Mouse (Mus musculus): Measurements from ENCODE around the gene Bpifb9a.
"Not testable (repeated sequence)": the region's sequence is repeated elsewhere in the genome, so short reads cannot be mapped to it uniquely, and the experiment has no call there.

The Bpifb9a gene

GRCm38 (mm10) chr2:154257554-154257953, at the start of gene Bpifb9a:
Gene Bpifb9a (plus strand): TSS chr2:154257854.
- not testable (repeated sequence) for DNase-seq (ENCODE audit: low spot score)

GRCm38 (mm10) chr2:154209112-154209511, 48.5 kb upstream of the Bpifb9a start:
- no peak for DNase-seq (ENCODE audit: low spot score)

GRCm38 (mm10) chr2:154211121-154211520, 46.5 kb upstream of the Bpifb9a start:
- no peak for DNase-seq (ENCODE audit: low spot score)

- DNase-seq (ENCODE audit: low spot score): no peak
Measured at GRCm38 (mm10) chr2:154211881-154212280, 45.8 kb upstream of the Bpifb9a start.

- DNase-seq (ENCODE audit: low spot score): peak; percentile 71
Measured at GRCm38 (mm10) chr2:154215191-154215590, 42.5 kb upstream of the Bpifb9a start.

- DNase-seq (ENCODE audit: low spot score): no peak
Measured at GRCm38 (mm10) chr2:154219950-154220349, 37.7 kb upstream of the Bpifb9a start.

GRCm38 (mm10) chr2:154223265-154223916, 34.3 kb upstream of the Bpifb9a start, which contains the start of gene Bpifb5:
Gene Bpifb5 (plus strand): TSS chr2:154223742.
- no peak for DNase-seq (ENCODE audit: low spot score)

- no peak for DNase-seq (ENCODE audit: low spot score)
Measured at GRCm38 (mm10) chr2:154223917-154224273, 33.8 kb upstream of the Bpifb9a start.

- DNase-seq (ENCODE audit: low spot score): no peak
Measured at GRCm38 (mm10) chr2:154226991-154227390, 30.7 kb upstream of the Bpifb9a start.

- DNase-seq (ENCODE audit: low spot score): no peak
Measured at GRCm38 (mm10) chr2:154227830-154228229, 29.8 kb upstream of the Bpifb9a start.

- no peak for DNase-seq (ENCODE audit: low spot score)
Measured at GRCm38 (mm10) chr2:154233426-154233825, 24.2 kb upstream of the Bpifb9a start.

- DNase-seq (ENCODE audit: low spot score): no peak
Measured at GRCm38 (mm10) chr2:154240771-154241170, 16.9 kb upstream of the Bpifb9a start.

GRCm38 (mm10) chr2:154242726-154243125, 14.9 kb upstream of the Bpifb9a start:
- DNase-seq (ENCODE audit: low spot score): not testable (repeated sequence)

- no peak for DNase-seq (ENCODE audit: low spot score)
Measured at GRCm38 (mm10) chr2:154243356-154244036, 14.2 kb upstream of the Bpifb9a start.

- no peak for DNase-seq (ENCODE audit: low spot score)
Measured at GRCm38 (mm10) chr2:154245322-154245721, 12.3 kb upstream of the Bpifb9a start.

- DNase-seq (ENCODE audit: low spot score): not testable (repeated sequence)
Measured at GRCm38 (mm10) chr2:154255254-154255653, 2.4 kb upstream of the Bpifb9a start.

- DNase-seq (ENCODE audit: low spot score): no peak
Measured at GRCm38 (mm10) chr2:154255770-154256169, 1.9 kb upstream of the Bpifb9a start.

- DNase-seq (ENCODE audit: low spot score): not testable (repeated sequence)
Measured at GRCm38 (mm10) chr2:154264397-154264796, 6.7 kb downstream of the Bpifb9a start.

- not testable (repeated sequence) for DNase-seq (ENCODE audit: low spot score)
Measured at GRCm38 (mm10) chr2:154291866-154292265, 34.2 kb downstream of the Bpifb9a start.

GRCm38 (mm10) chr2:154292833-154293232, 35.2 kb downstream of the Bpifb9a start:
- no peak for DNase-seq (ENCODE audit: low spot score)

- DNase-seq (ENCODE audit: low spot score): peak; percentile 43
Measured at GRCm38 (mm10) chr2:154294746-154295145, 37.1 kb downstream of the Bpifb9a start.

- peak; percentile 61 for DNase-seq (ENCODE audit: low spot score)
Measured at GRCm38 (mm10) chr2:154300496-154300895, 42.8 kb downstream of the Bpifb9a start.

- DNase-seq (ENCODE audit: low spot score): no peak
Measured at GRCm38 (mm10) chr2:154301763-154302162, 44.1 kb downstream of the Bpifb9a start.

- not testable (repeated sequence) for DNase-seq (ENCODE audit: low spot score)
Measured at GRCm38 (mm10) chr2:154304604-154305003, 47.0 kb downstream of the Bpifb9a start.
